Mouse (Mus musculus): Measurements from ENCODE around the gene Tssc4. TPM values are rescaled to one million over a fixed set of nuclear protein-coding genes. Genes with fewer than 3 reads are reported as not detected.

The Tssc4 gene
- total RNA-seq (2012; rRNA removed): 51.0 and 64.3 TPM in 2 replicates

DNA sequence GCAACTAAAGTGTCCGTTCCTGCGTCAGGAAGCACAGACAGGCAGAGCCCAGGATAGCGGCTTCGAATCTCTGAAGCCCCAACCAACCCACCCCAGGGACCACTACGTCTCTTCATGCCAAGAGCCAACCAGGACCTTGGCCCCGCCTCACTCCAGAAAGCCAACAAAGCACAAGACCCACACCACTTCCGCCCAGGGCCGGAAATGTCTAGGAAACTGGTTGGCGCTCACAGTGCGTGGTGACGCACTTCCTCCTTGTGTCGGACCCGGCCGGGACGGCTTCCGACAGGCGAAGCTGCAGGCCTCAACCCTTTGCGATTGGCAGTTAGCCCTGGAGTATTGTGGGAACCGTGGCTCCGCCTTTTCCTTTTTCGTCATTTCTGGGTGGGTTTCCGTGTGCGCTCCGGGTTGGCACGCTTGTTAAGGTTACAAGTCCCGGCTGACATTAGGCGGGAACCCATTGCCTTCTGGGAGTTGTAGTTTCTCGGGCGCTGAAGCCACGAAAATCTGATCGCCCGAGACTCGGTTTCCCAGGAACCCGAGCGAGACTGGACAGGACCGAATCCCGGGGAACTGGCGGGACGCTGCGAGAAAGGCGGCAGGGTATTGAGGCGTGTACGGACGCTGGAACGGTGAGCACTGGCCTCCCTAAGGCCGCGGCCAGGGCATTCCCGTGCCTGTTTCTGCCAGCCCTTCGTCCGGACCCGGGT is at the start of gene Tssc4:
Gene Tssc4 (plus strand): TSS at position 368 of the 710 bp plus-strand sequence.
- TF ChIP-seq CHD2 (IDR thresholded peaks at IDR 0.05; ENCODE audit: low read depth, low read length) (peak; percentile 90; the same call in 1 of the 2 replicates), ZNF384 (IDR thresholded peaks at IDR 0.05; ENCODE audit: low read depth, low read length) (no peak), HCFC1 (IDR thresholded peaks at IDR 0.05; ENCODE audit: borderline replicate concordance, insufficient read depth, low read length) (peak; percentile 98)
- H3K9me3 ChIP-seq (ENCODE audit: control insufficient read depth, insufficient read depth, low read depth, low read length): no peaks in the 10 kb centered on the region
- H3K4me1 ChIP-seq (ENCODE audit: control insufficient read depth in 2 of 2, insufficient read depth in 2 of 2, low read length in 2 of 2, poor library complexity in 1 of 2): peaks cover 0 to 15% of the 10 kb centered on the region in 2 experiments; a peak in 1 of 4 replicates
- in situ Hi-C loops (cut with MboI; ENCODE audit: low sequenced_read_pairs in 2 of 2, unreplicated experiment in 2 of 2): no loop called here
- DNase-seq (ENCODE audit: low read depth, low spot score): peak; percentile 100
- H3K4me3 ChIP-seq (ENCODE audit: insufficient read depth in 1 of 2, low read depth in 1 of 2, low read length in 2 of 2, poor library complexity in 1 of 2, severe bottlenecking in 1 of 2): peak within 1 kb of the TSS; percentile 75 to 76
- H3K27ac ChIP-seq (ENCODE audit: insufficient read depth, low read depth, low read length, poor library complexity, severe bottlenecking): peak within 1 kb of the TSS; percentile 89
- H3K36me3 ChIP-seq (ENCODE audit: control insufficient read depth, insufficient read depth, low read length, poor library complexity, severe bottlenecking): peaks cover 45% of the 10 kb centered on the region
- peak within 1 kb of the TSS; percentile 83 for H3K9ac ChIP-seq (ENCODE audit: insufficient read depth, low read depth, low read length, poor library complexity, severe bottlenecking)

DNA sequence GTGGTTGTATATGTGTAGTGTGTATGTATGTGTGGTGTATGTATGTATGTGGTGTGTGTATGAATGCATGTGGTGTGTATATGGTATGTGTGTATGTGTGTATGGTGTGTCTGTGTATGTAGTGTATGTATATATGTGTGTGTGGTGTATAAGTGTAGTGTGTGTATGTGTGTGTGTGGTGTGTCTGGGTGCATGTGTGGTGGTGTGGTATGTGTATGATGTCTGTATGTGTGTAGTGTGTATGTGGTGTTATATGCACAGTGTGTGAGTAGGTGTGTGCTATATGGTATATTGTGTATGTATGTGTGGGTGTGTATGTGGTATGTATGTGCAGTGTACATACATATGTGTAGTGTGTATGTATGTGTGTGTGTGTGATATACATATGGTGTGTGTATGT is 49.0 kb upstream of the Tssc4 start:
- Histone ChIP-seq H3K36me3 (ENCODE audit: control insufficient read depth, insufficient read depth, low read length, poor library complexity, severe bottlenecking) (no peaks in the 10 kb centered on the region), H3K4me1 (ENCODE audit: control insufficient read depth in 2 of 2, insufficient read depth in 2 of 2, low read length in 2 of 2, poor library complexity in 1 of 2) (peaks cover 0 to 16% of the 10 kb centered on the region in 2 experiments; a peak in 2 of 4 replicates), H3K27ac (ENCODE audit: insufficient read depth, low read depth, low read length, poor library complexity, severe bottlenecking) (no peak overlapping the region), H3K4me3 (ENCODE audit: insufficient read depth in 1 of 2, low read depth in 1 of 2, low read length in 2 of 2, poor library complexity in 1 of 2, severe bottlenecking in 1 of 2) (no peak overlapping the region), H3K9ac (ENCODE audit: insufficient read depth, low read depth, low read length, poor library complexity, severe bottlenecking) (no peak overlapping the region), H3K9me3 (ENCODE audit: control insufficient read depth, insufficient read depth, low read depth, low read length) (no peaks in the 10 kb centered on the region)
- DNase-seq (ENCODE audit: low read depth, low spot score): no peak
- in situ Hi-C loops (cut with MboI; ENCODE audit: low sequenced_read_pairs in 2 of 2, unreplicated experiment in 2 of 2): no loop called here
- TF ChIP-seq HCFC1 (IDR thresholded peaks at IDR 0.05; ENCODE audit: borderline replicate concordance, insufficient read depth, low read length) (no peak), MAFK (IDR thresholded peaks at IDR 0.05; ENCODE audit: insufficient read depth, low read depth, low read length) (no peak), ZC3H11A (IDR thresholded peaks at IDR 0.05; ENCODE audit: borderline replicate concordance, low read depth, low read length) (no peak), CHD2 (IDR thresholded peaks at IDR 0.05; ENCODE audit: low read depth, low read length) (no peak), ZNF384 (IDR thresholded peaks at IDR 0.05; ENCODE audit: low read depth, low read length) (no peak)

DNA sequence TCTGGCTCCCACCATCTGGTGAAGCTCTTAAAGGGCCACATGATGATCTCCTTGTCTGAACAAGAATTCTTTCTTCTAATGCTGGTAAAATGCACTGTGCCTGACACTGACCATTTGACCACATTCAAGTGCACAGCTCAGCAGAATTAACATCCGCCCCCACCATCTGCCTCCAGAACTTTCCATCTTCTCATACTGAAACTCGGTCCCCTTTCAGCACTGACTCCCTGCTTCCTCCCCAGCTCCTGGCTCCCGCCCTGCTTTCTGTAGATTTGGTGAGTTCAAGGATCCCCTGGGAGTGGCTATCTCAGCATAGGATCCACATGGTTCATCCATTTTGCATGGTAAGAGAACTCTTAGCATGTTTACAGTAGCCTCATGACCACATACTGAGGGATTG is 48.3 kb upstream of the Tssc4 start:
- Histone ChIP-seq H3K36me3 (ENCODE audit: control insufficient read depth, insufficient read depth, low read length, poor library complexity, severe bottlenecking) (no peaks in the 10 kb centered on the region), H3K4me1 (ENCODE audit: control insufficient read depth in 2 of 2, insufficient read depth in 2 of 2, low read length in 2 of 2, poor library complexity in 1 of 2) (peaks cover 0 to 9% of the 10 kb centered on the region in 2 experiments; a peak in 2 of 4 replicates), H3K27ac (ENCODE audit: insufficient read depth, low read depth, low read length, poor library complexity, severe bottlenecking) (no peak overlapping the region), H3K9me3 (ENCODE audit: control insufficient read depth, insufficient read depth, low read depth, low read length) (no peaks in the 10 kb centered on the region), H3K9ac (ENCODE audit: insufficient read depth, low read depth, low read length, poor library complexity, severe bottlenecking) (no peak overlapping the region), H3K4me3 (ENCODE audit: insufficient read depth in 1 of 2, low read depth in 1 of 2, low read length in 2 of 2, poor library complexity in 1 of 2, severe bottlenecking in 1 of 2) (no peak overlapping the region)
- no peak for TF ChIP-seq ZNF384 (IDR thresholded peaks at IDR 0.05; ENCODE audit: low read depth, low read length)
- no peak for TF ChIP-seq HCFC1 (IDR thresholded peaks at IDR 0.05; ENCODE audit: borderline replicate concordance, insufficient read depth, low read length)
- no peak for TF ChIP-seq CHD2 (IDR thresholded peaks at IDR 0.05; ENCODE audit: low read depth, low read length)
- no peak for TF ChIP-seq MAFK (IDR thresholded peaks at IDR 0.05; ENCODE audit: insufficient read depth, low read depth, low read length)
- TF ChIP-seq ZC3H11A (IDR thresholded peaks at IDR 0.05; ENCODE audit: borderline replicate concordance, low read depth, low read length): no peak
- no peak for DNase-seq (ENCODE audit: low read depth, low spot score)
- in situ Hi-C loops (cut with MboI; ENCODE audit: low sequenced_read_pairs in 2 of 2, unreplicated experiment in 2 of 2): no loop called here

- no peak for DNase-seq (ENCODE audit: low read depth, low spot score)
- TF ChIP-seq HCFC1 (IDR thresholded peaks at IDR 0.05; ENCODE audit: borderline replicate concordance, insufficient read depth, low read length) (no peak), ZC3H11A (IDR thresholded peaks at IDR 0.05; ENCODE audit: borderline replicate concordance, low read depth, low read length) (no peak), ZNF384 (IDR thresholded peaks at IDR 0.05; ENCODE audit: low read depth, low read length) (no peak), MAFK (IDR thresholded peaks at IDR 0.05; ENCODE audit: insufficient read depth, low read depth, low read length) (no peak), CHD2 (IDR thresholded peaks at IDR 0.05; ENCODE audit: low read depth, low read length) (no peak)
- H3K9me3 ChIP-seq (ENCODE audit: control insufficient read depth, insufficient read depth, low read depth, low read length): no peaks in the 10 kb centered on the region
- in situ Hi-C loops (cut with MboI; ENCODE audit: low sequenced_read_pairs in 2 of 2, unreplicated experiment in 2 of 2): no loop called here
- no peak overlapping the region for H3K4me3 ChIP-seq (ENCODE audit: insufficient read depth in 1 of 2, low read depth in 1 of 2, low read length in 2 of 2, poor library complexity in 1 of 2, severe bottlenecking in 1 of 2)
- H3K9ac ChIP-seq (ENCODE audit: insufficient read depth, low read depth, low read length, poor library complexity, severe bottlenecking): no peak overlapping the region
- peaks cover 0 to 6% of the 10 kb centered on the region in 2 experiments; a peak in 1 of 4 replicates for H3K4me1 ChIP-seq (ENCODE audit: control insufficient read depth in 2 of 2, insufficient read depth in 2 of 2, low read length in 2 of 2, poor library complexity in 1 of 2)
- H3K27ac ChIP-seq (ENCODE audit: insufficient read depth, low read depth, low read length, poor library complexity, severe bottlenecking): no peak overlapping the region
- H3K36me3 ChIP-seq (ENCODE audit: control insufficient read depth, insufficient read depth, low read length, poor library complexity, severe bottlenecking): no peaks in the 10 kb centered on the region
Observed at GRCm38 (mm10) chr7:143021356-143022164, 47.5 kb upstream of the Tssc4 start.
